Mouse (Mus musculus) stomach, embryonic 14.5 days (tissue): ENCODE results near the gene Naa38. TPM values are rescaled to one million over a fixed set of nuclear protein-coding genes. Genes with fewer than 3 reads are reported as not detected.

Experiments used
- ATAC-seq: fragments of 200-750 bp; cut with Nextera tagmentation; 2 replicates; pipeline ENCODE4 v1.8.0; 2017; ENCODE audit warnings: low read depth, moderate TSS enrichment; ENCODE audit not compliant: insufficient number of reproducible peaks, insufficient read depth, low FRiP score
- H3K27ac ChIP-seq: fragments of 300-500 bp; sonication (generic); 2 replicates; pipeline ENCODE4 v1.5.1; 2014; ENCODE audit warnings: mild to moderate bottlenecking, low read length, moderate library complexity, mixed read lengths
- H3K27me3 ChIP-seq: fragments of 300-500 bp; sonication (generic); 2 replicates; pipeline ENCODE4 v1.6.1; 2014; ENCODE audit warnings: low read length, control low read depth, mixed read lengths; ENCODE audit not compliant: control insufficient read depth, insufficient read depth
- H3K36me3 ChIP-seq: fragments of 300-500 bp; sonication (generic); 2 replicates; pipeline ENCODE4 v1.6.1; 2014; ENCODE audit warnings: mild to moderate bottlenecking, control low read depth, low read length, moderate library complexity, mixed read lengths; ENCODE audit not compliant: control insufficient read depth, insufficient read depth
- H3K4me1 ChIP-seq: fragments of 300-500 bp; sonication (generic); 2 replicates; pipeline ENCODE4 v1.6.1; 2014; ENCODE audit warnings: low read length, control low read depth, mixed read lengths; ENCODE audit not compliant: control insufficient read depth, insufficient read depth
- H3K4me2 ChIP-seq: fragments of 300-500 bp; sonication (generic); replicated peaks from 2 replicates; pipeline ENCODE4 v1.6.1; 2014; ENCODE audit warnings: low read depth, low read length, control low read depth
- H3K4me3 ChIP-seq: fragments of 300-500 bp; sonication (generic); 2 replicates; pipeline ENCODE4 v1.5.1; 2014; ENCODE audit warnings: low read depth, low read length, control low read depth
- H3K9ac ChIP-seq: fragments of 300-500 bp; sonication (generic); replicated peaks from 2 replicates; pipeline ENCODE4 v1.6.1; 2014; ENCODE audit warnings: low read depth, mild to moderate bottlenecking, control low read depth, low read length, moderate library complexity, mixed read lengths
- H3K9me3 ChIP-seq: fragments of 300-500 bp; sonication (generic); 2 replicates; pipeline ENCODE4 v1.6.1; 2016; ENCODE audit warnings: low read depth, low read length, control low read depth; ENCODE audit not compliant: control insufficient read depth
- WGBS: fragments of 180-500 bp; shearing (Covaris S2); extraction: QIAGEN DNeasy Blood & Tissue Kit; methylation state at CpG from one replicate; pipeline ENCODE4 v1.1.7; 2014; 5-methylcytosine and 5-hydroxymethylcytosine counted together
- polyA plus RNA-seq: library from polyadenylated mRNA; unstranded; fragments of >200 nt; fragmentation: Nextera tagmentation; extraction: Ambion mirVana; gene quantifications from 2 replicates; pipeline ENCODE4 v1.2.1, GENCODE M21; 2014

Gene Naa38
- polyA plus RNA-seq, 1 experiment from 2014 or later: 177 TPM

DNA sequence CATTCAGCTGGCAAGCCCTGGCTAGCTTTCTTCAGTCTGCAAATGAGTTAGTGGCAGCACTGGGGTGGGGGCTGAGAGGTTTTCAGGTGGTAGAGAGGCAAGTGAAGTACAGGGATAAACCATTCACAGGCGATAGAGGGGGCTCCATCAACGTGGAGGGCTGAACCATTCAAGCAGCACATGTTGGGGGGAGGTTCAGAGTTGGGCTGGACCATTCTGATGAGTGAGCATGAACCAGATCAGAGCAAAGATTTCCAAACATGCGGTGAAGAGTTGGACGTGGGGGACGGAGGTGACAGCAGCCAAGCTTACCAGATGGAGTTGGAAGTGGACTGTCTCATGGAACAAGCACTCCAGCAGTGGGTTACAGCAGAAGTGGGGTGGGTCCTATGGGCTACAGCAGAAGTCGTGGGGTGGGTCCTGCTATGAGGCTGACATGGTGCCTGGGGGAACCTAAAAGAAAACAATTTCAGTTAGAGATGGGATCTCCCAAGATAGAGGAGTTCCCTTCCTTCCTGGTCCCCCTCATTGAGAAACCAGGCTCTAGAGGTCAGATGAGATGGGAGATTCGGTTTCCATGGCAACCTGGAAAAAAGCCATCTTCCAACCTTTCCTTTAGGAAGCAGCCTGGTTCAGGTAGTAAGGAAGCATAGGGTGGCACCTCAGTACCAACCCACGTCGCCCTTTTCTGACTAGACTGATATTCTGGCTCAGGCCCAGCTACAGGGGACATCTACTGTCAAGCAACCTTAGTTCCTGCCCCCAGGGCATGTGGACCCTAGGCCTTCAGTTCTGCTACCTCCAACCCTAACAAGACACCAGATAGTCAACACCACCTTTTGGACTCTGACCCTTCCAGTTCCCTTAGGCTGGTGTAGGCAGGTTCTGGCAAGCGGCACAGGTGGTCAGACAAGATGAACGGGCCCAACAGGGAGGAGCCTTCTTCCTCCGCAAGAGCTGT, 18.2 kb downstream of the Naa38 start, which contains the start of gene Kdm6b:
Gene Kdm6b, minus strand, starts transcription at position 455 of the 961 bp plus-strand sequence.
- H3K4me3 ChIP-seq: peak within 1 kb of the TSS; percentile 82
- H3K9ac ChIP-seq: peak within 1 kb of the TSS; percentile 90; the same call in 1 of the 2 replicates
- 24% methylated on average over 12 of the region's 12 CpGs for WGBS
- H3K36me3 ChIP-seq: peaks cover 13% of the 10 kb centered on the region; the same call in 1 of the 2 replicates
- no peaks in the 10 kb centered on the region for H3K27me3 ChIP-seq
- peaks cover 39% of the 10 kb centered on the region for H3K4me1 ChIP-seq
- no peak for ATAC-seq
- H3K4me2 ChIP-seq: peak within 1 kb of the TSS; percentile 99
- no peaks in the 10 kb centered on the region for H3K9me3 ChIP-seq
- peak within 1 kb of the TSS; percentile 99 for H3K27ac ChIP-seq

GRCm38 (mm10) chr11:69414421-69415326, 19.4 kb downstream of the Naa38 start:
- peaks cover 41% of the 10 kb centered on the region for H3K4me1 ChIP-seq
- H3K27ac ChIP-seq: peak overlapping the region; percentile 99
- no peak for ATAC-seq
- H3K4me3 ChIP-seq: peak overlapping the region; percentile 82
- peaks cover 13% of the 10 kb centered on the region; the same call in 1 of the 2 replicates for H3K36me3 ChIP-seq
- no peaks in the 10 kb centered on the region for H3K9me3 ChIP-seq
- H3K4me2 ChIP-seq: peak overlapping the region; percentile 99
- H3K27me3 ChIP-seq: no peaks in the 10 kb centered on the region
- WGBS: 6% methylated on average over 4 of the region's 4 CpGs
- H3K9ac ChIP-seq: peak overlapping the region; percentile 90

GRCm38 (mm10) chr11:69415327-69415667, 20.0 kb downstream of the Naa38 start:
- Histone ChIP-seq H3K4me2 (peak overlapping the region; percentile 99), H3K9me3 (no peaks in the 10 kb centered on the region), H3K4me1 (peaks cover 45% of the 10 kb centered on the region), H3K4me3 (peak overlapping the region; percentile 82), H3K36me3 (peaks cover 13% of the 10 kb centered on the region; the same call in 1 of the 2 replicates), H3K27me3 (no peaks in the 10 kb centered on the region), H3K9ac (peak overlapping the region; percentile 90), H3K27ac (peak overlapping the region; percentile 99)
- 0 out of 2 replicates have a peak, but pooled peaks have one; percentile 1 for ATAC-seq
- 1% methylated on average over 3 of the region's 3 CpGs for WGBS

GRCm38 (mm10) chr11:69415668-69416451, 20.6 kb downstream of the Naa38 start:
- Histone ChIP-seq H3K9me3 (no peaks in the 10 kb centered on the region), H3K9ac (peak overlapping the region; percentile 90), H3K36me3 (peaks cover 13% of the 10 kb centered on the region; the same call in 1 of the 2 replicates), H3K27me3 (no peaks in the 10 kb centered on the region), H3K27ac (peak overlapping the region; percentile 99), H3K4me1 (peaks cover 50% of the 10 kb centered on the region), H3K4me3 (peak overlapping the region; percentile 82), H3K4me2 (peak overlapping the region; percentile 99)
- WGBS: 1% methylated on average over 18 of the region's 25 CpGs
- ATAC-seq: no peak

GRCm38 (mm10) chr11:69416509-69416908, 21.2 kb downstream of the Naa38 start:
- H3K9me3 ChIP-seq: no peaks in the 10 kb centered on the region
- H3K4me1 ChIP-seq: peaks cover 51% of the 10 kb centered on the region
- no peaks in the 10 kb centered on the region for H3K27me3 ChIP-seq
- H3K36me3 ChIP-seq: peaks cover 13% of the 10 kb centered on the region; the same call in 1 of the 2 replicates
- peak overlapping the region; percentile 99 for H3K4me2 ChIP-seq
- H3K4me3 ChIP-seq: peak overlapping the region; percentile 82
- peak overlapping the region; percentile 90; the same call in 1 of the 2 replicates for H3K9ac ChIP-seq
- peak overlapping the region; percentile 99 for H3K27ac ChIP-seq
- 2% methylated on average over 4 of the region's 4 CpGs for WGBS
- ATAC-seq: no peak

GRCm38 (mm10) chr11:69416921-69417448, 21.7 kb downstream of the Naa38 start:
- H3K27me3 ChIP-seq: no peaks in the 10 kb centered on the region
- no peaks in the 10 kb centered on the region for H3K9me3 ChIP-seq
- H3K9ac ChIP-seq: no peak overlapping the region
- H3K27ac ChIP-seq: peak overlapping the region; percentile 99
- H3K36me3 ChIP-seq: peaks cover 13% of the 10 kb centered on the region; the same call in 1 of the 2 replicates
- H3K4me2 ChIP-seq: peak overlapping the region; percentile 99
- peak overlapping the region; percentile 82 for H3K4me3 ChIP-seq
- H3K4me1 ChIP-seq: peaks cover 49% of the 10 kb centered on the region
- 8% methylated on average over 8 of the region's 8 CpGs for WGBS
- ATAC-seq: no peak

- H3K4me1 ChIP-seq: peaks cover 41% of the 10 kb centered on the region
- WGBS: under 1% methylated on average over 39 of the region's 39 CpGs
Observed at GRCm38 (mm10) chr11:69417449-69418384, 22.4 kb downstream of the Naa38 start.

More at GRCm38 (mm10) chr11:69417449-69418384, 22.4 kb downstream of the Naa38 start:
- H3K4me2 ChIP-seq: peak overlapping the region; percentile 99
- H3K9ac ChIP-seq: peak overlapping the region; percentile 67
- peak; percentile 33 for ATAC-seq
- peaks cover 9% of the 10 kb centered on the region; the same call in 1 of the 2 replicates for H3K36me3 ChIP-seq
- H3K27me3 ChIP-seq: no peaks in the 10 kb centered on the region
- H3K9me3 ChIP-seq: no peaks in the 10 kb centered on the region
- peak overlapping the region; percentile 99 for H3K27ac ChIP-seq
- peak overlapping the region; percentile 82 for H3K4me3 ChIP-seq
